Mouse (Mus musculus) T-helper 2 cell (primary cell): ENCODE results near the gene Hsp90b1.

Experiments used
- in situ Hi-C: fragments of 300-600 bp; cut with MboI, MseI; formaldehyde crosslinking; loops from one replicate; pipeline ENCODE4 v1.15.1; 2025; ENCODE audit warnings: high pct_unique_total_duplicates

Hsp90b1 gene

GRCm38 (mm10) chr10:86670550-86670949 lies 34.8 kb downstream of the Hsp90b1 start:
- in situ Hi-C loops: loop anchor here (5.0 to 25.0 kb wide), 2 partner anchors 843 to 958 kb away; partner anchors contain the start of gene Pwp1
